Comparison of ENCODE assay signal across 17 mouse cellular contexts in the genomic region with DNA sequence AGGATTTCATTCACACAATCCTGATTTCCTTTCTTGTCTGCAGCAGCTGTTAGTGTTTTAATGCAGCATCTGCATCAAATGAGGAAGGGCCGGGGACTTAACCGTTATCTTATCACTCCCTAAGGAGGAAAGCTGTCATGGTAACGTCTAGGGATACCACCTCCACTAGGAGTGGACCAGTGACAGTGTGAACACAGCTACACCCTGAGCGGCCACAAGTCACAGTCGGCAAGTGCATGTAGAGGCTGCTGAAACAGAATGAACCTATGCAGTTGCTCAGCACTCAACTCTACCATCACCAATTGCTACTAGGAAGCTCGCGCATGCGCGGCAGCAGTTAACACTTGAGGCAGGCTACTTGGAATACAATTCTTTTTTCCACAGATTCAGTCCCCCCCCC.
A peak's percentile ranks its signal among the peaks of the same experiment; 100 is the strongest.
DNase-seq lines count a peak whose midpoint lies in the region; ATAC-seq lines count a peak whose summit lies in the region.
"Had no signal": no experiment of that assay in that cellular context is flagged by ENCODE, and none has a peak within 500 bp of the region (broad histone marks: within the 10 kb centered on the region; RNA-seq: fewer than 3 reads in every experiment).

No protein-coding gene starts in this region.

- peaks cover 9% of the 10 kb centered on the region for H3K4me1 ChIP-seq in midbrain, embryonic 13.5 days (replicated peaks)
- H3K4me1 ChIP-seq: embryonic facial prominence, embryonic 13.5 days; heart, embryonic 10.5 days had no signal

- ATAC-seq in midbrain, embryonic 13.5 days: 0 out of 2 replicates have a peak, but pooled peaks have one; percentile 51
- ATAC-seq: hindbrain, postnatal 0 days had no signal

- no peaks in the 10 kb centered on the region for H3K36me3 ChIP-seq in midbrain, embryonic 13.5 days
- H3K36me3 ChIP-seq: embryonic facial prominence, embryonic 13.5 days; heart, embryonic 10.5 days; hindbrain, embryonic 13.5 days had no signal

- H3K4me2 ChIP-seq in midbrain, embryonic 13.5 days (replicated peaks): no peak overlapping the region; the same call in 1 of the 2 replicates
- H3K4me2 ChIP-seq: embryonic facial prominence, embryonic 13.5 days; hindbrain, embryonic 13.5 days had no signal

- peak; percentile 39 for DNase-seq in heart, adult 11 months
- DNase-seq in heart, postnatal 14 days: no peak
- peak; percentile 16 for DNase-seq in right cerebral cortex, adult 18-20 months
- DNase-seq in right cerebral cortex, postnatal 10 days (ENCODE audit: low spot score in 2 of 2): no peak
- no peak for DNase-seq in left cerebral cortex, postnatal 10 days (ENCODE audit: extremely low spot score in 1 of 2, low spot score in 2 of 2)
- DNase-seq: adrenal gland, postnatal 10 days; cerebellum, adult 11-12 months; cerebellum, adult 9-10 months; cerebellum, postnatal 25 days; gastrocnemius, postnatal 36 days; heart, adult 18-20 months; heart, postnatal 10 days had no signal

- intact Hi-C loops in heart, postnatal 14 days (cut with DNase I): loop anchor here (5.0 kb wide), 1 partner anchor 971 kb away; no protein-coding TSS in a partner anchor
- intact Hi-C loops in left cerebral cortex, postnatal 10 days (cut with DNase I): loop anchor here (5.0 to 10.0 kb wide), 3 partner anchors 163 to 971 kb away; a partner anchor contains a TSS

- no peaks in the 10 kb centered on the region for H3K27me3 ChIP-seq in midbrain, embryonic 13.5 days
- H3K27me3 ChIP-seq: embryonic facial prominence, embryonic 13.5 days had no signal

- no peaks in the 10 kb centered on the region for H3K9me3 ChIP-seq in midbrain, embryonic 13.5 days
- H3K9me3 ChIP-seq: embryonic facial prominence, embryonic 13.5 days; heart, embryonic 10.5 days; hindbrain, embryonic 13.5 days had no signal

- H3K27ac ChIP-seq in midbrain, embryonic 13.5 days: no peak overlapping the region
- H3K27ac ChIP-seq: embryonic facial prominence, embryonic 13.5 days; heart, embryonic 10.5 days; hindbrain, embryonic 13.5 days; hindbrain, postnatal 0 days had no signal

- no peak overlapping the region for H3K9ac ChIP-seq in midbrain, embryonic 13.5 days (replicated peaks)
- H3K9ac ChIP-seq: embryonic facial prominence, embryonic 13.5 days; hindbrain, embryonic 13.5 days had no signal

- WGBS in midbrain, embryonic 13.5 days: 42% methylated on average over 9 of the region's 9 CpGs

- H3K4me3 ChIP-seq in midbrain, embryonic 13.5 days (replicated peaks): no peak overlapping the region
- H3K4me3 ChIP-seq: embryonic facial prominence, embryonic 13.5 days; heart, embryonic 10.5 days; hindbrain, embryonic 13.5 days had no signal

Comparison
In these comparisons a context has a peak if more than half of its experiments do, and no peak if none do; other contexts are left out.
1. DNase-seq: peak in heart, adult 11 months (single experiment) and right cerebral cortex, adult 18-20 months (single experiment); none in heart, postnatal 14 days (0 of 2), right cerebral cortex, postnatal 10 days (0 of 2) and left cerebral cortex, postnatal 10 days (0 of 2).